Mouse (Mus musculus) v-Abl transformed pro-B cells (cell line): ENCODE data around the gene Sct.

ENCODE experiments used
- in situ Hi-C, 2 experiments: fragments of 400-800 bp; cut with MboI; formaldehyde crosslinking; loops; one replicate each; pipeline ENCODE4 v1.15.1; 2025; ENCODE audit not compliant: unreplicated experiment in 2 of 2

Gene Sct

GRCm38 (mm10) chr7:141292583-141293388, 13.9 kb upstream of the Sct start:
- in situ Hi-C loops, result no loop called here

- in situ Hi-C loops, result no loop called here
Measured at GRCm38 (mm10) chr7:141291921-141292582, 13.1 kb upstream of the Sct start, which contains the start of gene Drd4. Drd4 (plus strand) TSS chr7:141292006.

GRCm38 (mm10) chr7:141288042-141288441, 9.1 kb upstream of the Sct start:
- in situ Hi-C loops, result no loop called here

GRCm38 (mm10) chr7:141282756-141283155, 3.8 kb upstream of the Sct start:
- in situ Hi-C loops, result no loop called here

- in situ Hi-C loops, result no loop called here
Measured at GRCm38 (mm10) chr7:141281442-141281841, 2.5 kb upstream of the Sct start.

- in situ Hi-C loops, result no loop called here
Measured at GRCm38 (mm10) chr7:141277701-141278678, 943 bp downstream of the Sct start.

GRCm38 (mm10) chr7:141276546-141276945, 2.4 kb downstream of the Sct start, which contains the start of gene Cdhr5:
Cdhr5 (minus strand) TSS chr7:141276786.
- in situ Hi-C loops, result no loop called here

GRCm38 (mm10) chr7:141275356-141275755, 3.6 kb downstream of the Sct start:
- in situ Hi-C loops, result no loop called here

- in situ Hi-C loops, result loop anchor here in 1 of 2 experiments (5.0 kb wide), 1 partner anchor 47 kb away; no protein-coding TSS in a partner anchor
Measured at GRCm38 (mm10) chr7:141270631-141271030, 8.3 kb downstream of the Sct start.

GRCm38 (mm10) chr7:141269273-141269545, 9.7 kb downstream of the Sct start:
- in situ Hi-C loops, result loop anchor here (5.0 to 10.0 kb wide), 3 partner anchors 46 to 96 kb away; no protein-coding TSS in a partner anchor

GRCm38 (mm10) chr7:141268466-141269272, 10.3 kb downstream of the Sct start:
- in situ Hi-C loops, result loop anchor here (5.0 to 10.0 kb wide), 3 partner anchors 46 to 96 kb away; no protein-coding TSS in a partner anchor

- in situ Hi-C loops, result loop anchor here (5.0 to 10.0 kb wide), 3 partner anchors 49 to 99 kb away; no protein-coding TSS in a partner anchor
Measured at GRCm38 (mm10) chr7:141265739-141266561, 13.0 kb downstream of the Sct start, which contains the start of gene Irf7. Irf7 (minus strand) TSS chr7:141266481.

GRCm38 (mm10) chr7:141265411-141265738, 13.6 kb downstream of the Sct start:
- in situ Hi-C loops, result loop anchor here (5.0 to 10.0 kb wide), 3 partner anchors 49 to 99 kb away; no protein-coding TSS in a partner anchor

- in situ Hi-C loops, result loop anchor here (5.0 to 10.0 kb wide), 3 partner anchors 50 to 100 kb away; no protein-coding TSS in a partner anchor
Measured at GRCm38 (mm10) chr7:141264761-141265410, 14.0 kb downstream of the Sct start.

- in situ Hi-C loops, result loop anchor here in 1 of 2 experiments (10.0 kb wide), 2 partner anchors 51 to 101 kb away; no protein-coding TSS in a partner anchor
Measured at GRCm38 (mm10) chr7:141264041-141264700, 14.8 kb downstream of the Sct start.

- in situ Hi-C loops, result loop anchor here in 1 of 2 experiments (10.0 kb wide), 2 partner anchors 51 to 101 kb away; no protein-coding TSS in a partner anchor
Measured at GRCm38 (mm10) chr7:141263640-141264039, 15.3 kb downstream of the Sct start.

GRCm38 (mm10) chr7:141261480-141261879, 17.5 kb downstream of the Sct start:
- in situ Hi-C loops, result loop anchor here in 1 of 2 experiments (10.0 kb wide), 2 partner anchors 53 to 103 kb away; no protein-coding TSS in a partner anchor
